Mouse (Mus musculus) heart, embryonic 14.5 days (tissue): ENCODE measurements around the gene Xylt1. TPM values are rescaled to one million over a fixed set of nuclear protein-coding genes. Genes with fewer than 3 reads are reported as not detected.

Experiments
- ATAC-seq: fragments of 200-750 bp; cut with Nextera tagmentation; 2 replicates; pipeline ENCODE4 v1.8.0; 2017; ENCODE audit warnings: low read depth, moderate TSS enrichment; ENCODE audit not compliant: insufficient number of reproducible peaks, insufficient read depth, low FRiP score
- H3K27ac ChIP-seq, 2 experiments: fragments of 200-500 bp in 1 of 2; fragments of 300-500 bp in 1 of 2; sonication (generic) in 1 of 2; replicated peaks in 1 of 2; 2 replicates each; pipeline ENCODE4 v1.5.1; 2012 to 2014; ENCODE audit warnings: low read depth in 2 of 2, low read length in 2 of 2, control low read depth in 1 of 2, mild to moderate bottlenecking in 1 of 2, mixed read lengths in 1 of 2; ENCODE audit not compliant: control insufficient read depth in 1 of 2, insufficient read depth in 1 of 2
- H3K27me3 ChIP-seq: fragments of 300-500 bp; sonication (generic); 2 replicates; pipeline ENCODE4 v1.6.1; 2014; ENCODE audit warnings: mild to moderate bottlenecking, low read length, control low read depth; ENCODE audit not compliant: control insufficient read depth, insufficient read depth
- H3K36me3 ChIP-seq: fragments of 300-500 bp; sonication (generic); 2 replicates; pipeline ENCODE4 v1.6.1; 2014; ENCODE audit warnings: mild to moderate bottlenecking, control low read depth, low read length, mixed read lengths; ENCODE audit not compliant: control insufficient read depth, insufficient read depth
- H3K4me1 ChIP-seq, 2 experiments: fragments of 200-500 bp in 1 of 2; fragments of 300-500 bp in 1 of 2; sonication (generic) in 1 of 2; 2 replicates each; pipeline ENCODE4 v1.6.1; 2012 to 2014; ENCODE audit warnings: low read length in 2 of 2, control low read depth in 1 of 2, mixed read lengths in 1 of 2; ENCODE audit not compliant: control insufficient read depth in 2 of 2, insufficient read depth in 2 of 2
- H3K4me2 ChIP-seq: fragments of 300-500 bp; sonication (generic); 2 replicates; pipeline ENCODE4 v1.6.1; 2014; ENCODE audit warnings: mild to moderate bottlenecking, low read length
- H3K4me3 ChIP-seq, 2 experiments: fragments of 200-500 bp in 1 of 2; fragments of 300-500 bp in 1 of 2; sonication (generic) in 1 of 2; 2 replicates each; pipeline ENCODE4 v1.5.1; 2012 to 2014; ENCODE audit warnings: low read length in 2 of 2, mild to moderate bottlenecking in 2 of 2, control low read depth in 1 of 2, low read depth in 1 of 2, moderate library complexity in 1 of 2; ENCODE audit not compliant: control insufficient read depth in 1 of 2, insufficient read depth in 1 of 2
- H3K9ac ChIP-seq: fragments of 300-500 bp; sonication (generic); 2 replicates; pipeline ENCODE4 v1.6.1; 2014; ENCODE audit warnings: mild to moderate bottlenecking, low read length
- H3K9me3 ChIP-seq: fragments of 300-500 bp; sonication (generic); 2 replicates; pipeline ENCODE4 v1.6.1; 2016; ENCODE audit warnings: low read length, control low read depth; ENCODE audit not compliant: control insufficient read depth
- WGBS: fragments of 180-500 bp; shearing (Covaris S2); extraction: QIAGEN DNeasy Blood & Tissue Kit; methylation state at CpG from one replicate; pipeline ENCODE4 v1.1.7; 2014; 5-methylcytosine and 5-hydroxymethylcytosine counted together
- polyA plus RNA-seq: library from polyadenylated mRNA; unstranded; fragments of >200 nt; fragmentation: Nextera tagmentation; extraction: Ambion mirVana; gene quantifications from 2 replicates; pipeline ENCODE4 v1.2.1, GENCODE M21; 2014

The Xylt1 gene
- polyA plus RNA-seq, 1 experiment from 2014 or later, result 2.0 TPM

- Histone ChIP-seq H3K4me3 (no peak overlapping the region), H3K27me3 (no peaks in the 10 kb centered on the region), H3K4me1 (peaks cover 2 to 15% of the 10 kb centered on the region in 2 experiments; a peak in 3 of 4 replicates), H3K36me3 (no peaks in the 10 kb centered on the region), H3K4me2 (no peak overlapping the region), H3K9ac (no peak overlapping the region), H3K27ac (no peak overlapping the region), H3K9me3 (no peaks in the 10 kb centered on the region)
- 17% methylated on average over 5 of the region's 5 CpGs for WGBS
- no peak for ATAC-seq
Measured at GRCm38 (mm10) chr7:117585164-117585563, 204.4 kb downstream of the Xylt1 start.

GRCm38 (mm10) chr7:117586811-117587210 is 206.0 kb downstream of the Xylt1 start:
- ATAC-seq, result no peak
- Histone ChIP-seq H3K27ac (no peak overlapping the region), H3K27me3 (no peaks in the 10 kb centered on the region), H3K4me3 (no peak overlapping the region), H3K9me3 (no peaks in the 10 kb centered on the region), H3K4me2 (no peak overlapping the region), H3K9ac (no peak overlapping the region), H3K36me3 (no peaks in the 10 kb centered on the region), H3K4me1 (peaks cover 2 to 15% of the 10 kb centered on the region in 2 experiments; a peak in 3 of 4 replicates)

- ATAC-seq, result no peak; the same call in 1 of the 2 replicates
- Histone ChIP-seq H3K27me3 (no peaks in the 10 kb centered on the region), H3K9me3 (no peaks in the 10 kb centered on the region), H3K4me1 (peaks cover 2 to 15% of the 10 kb centered on the region in 2 experiments; a peak in 3 of 4 replicates), H3K9ac (no peak overlapping the region), H3K4me3 (no peak overlapping the region), H3K4me2 (no peak overlapping the region), H3K36me3 (no peaks in the 10 kb centered on the region), H3K27ac (no peak overlapping the region)
- 48% methylated on average over 6 of the region's 6 CpGs for WGBS
Measured at GRCm38 (mm10) chr7:117587234-117587929, 206.6 kb downstream of the Xylt1 start.

GRCm38 (mm10) chr7:117588426-117588825 is 207.6 kb downstream of the Xylt1 start:
- Histone ChIP-seq H3K9me3 (no peaks in the 10 kb centered on the region), H3K4me3 (no peak overlapping the region), H3K27ac (no peak overlapping the region), H3K9ac (no peak overlapping the region), H3K36me3 (no peaks in the 10 kb centered on the region; the same call in 1 of the 2 replicates), H3K27me3 (no peaks in the 10 kb centered on the region), H3K4me2 (no peak overlapping the region), H3K4me1 (peaks cover 2 to 15% of the 10 kb centered on the region in 2 experiments; a peak in 3 of 4 replicates)
- 16% methylated on average over 1 of the region's 1 CpGs for WGBS
- no peak for ATAC-seq

GRCm38 (mm10) chr7:117589359-117589758 is 208.6 kb downstream of the Xylt1 start:
- WGBS, result 85% methylated on average over 2 of the region's 2 CpGs
- Histone ChIP-seq H3K9me3 (no peaks in the 10 kb centered on the region), H3K27ac (no peak overlapping the region), H3K9ac (no peak overlapping the region), H3K4me3 (no peak overlapping the region), H3K4me1 (peaks cover 2 to 15% of the 10 kb centered on the region in 2 experiments; a peak in 3 of 4 replicates), H3K36me3 (peaks cover 8% of the 10 kb centered on the region), H3K27me3 (no peaks in the 10 kb centered on the region), H3K4me2 (no peak overlapping the region)
- ATAC-seq, result no peak

- 75% methylated on average over 4 of the region's 4 CpGs for WGBS
- H3K27me3 ChIP-seq, result no peaks in the 10 kb centered on the region
- H3K9me3 ChIP-seq, result no peaks in the 10 kb centered on the region
- no peak overlapping the region for H3K27ac ChIP-seq
- H3K9ac ChIP-seq, result no peak overlapping the region
- H3K36me3 ChIP-seq, result peaks cover 8% of the 10 kb centered on the region
- H3K4me1 ChIP-seq, result peaks cover 2 to 15% of the 10 kb centered on the region in 2 experiments; a peak in 3 of 4 replicates
- no peak overlapping the region for H3K4me2 ChIP-seq
- H3K4me3 ChIP-seq, result no peak overlapping the region
- ATAC-seq, result no peak
Measured at GRCm38 (mm10) chr7:117589820-117590219, 209.0 kb downstream of the Xylt1 start.

GRCm38 (mm10) chr7:117594191-117594590 is 213.4 kb downstream of the Xylt1 start:
- H3K27me3 ChIP-seq, result no peaks in the 10 kb centered on the region
- H3K36me3 ChIP-seq, result peaks cover 8% of the 10 kb centered on the region
- 81% methylated on average over 2 of the region's 2 CpGs for WGBS
- H3K9me3 ChIP-seq, result no peaks in the 10 kb centered on the region
- no peaks in the 10 kb centered on the region for H3K4me1 ChIP-seq
- H3K4me3 ChIP-seq, result no peak overlapping the region
- no peak overlapping the region for H3K27ac ChIP-seq
- H3K9ac ChIP-seq, result no peak overlapping the region
- no peak overlapping the region for H3K4me2 ChIP-seq
- ATAC-seq, result no peak
